Mouse (Mus musculus) kidney, embryonic 14.5 days (tissue): Measurements from ENCODE around the gene Ttll3. TPM values are rescaled to one million over a fixed set of nuclear protein-coding genes. Genes with fewer than 3 reads are reported as not detected.

ENCODE experiments used
- ATAC-seq: fragments of 200-750 bp; cut with Nextera tagmentation; 2 replicates; pipeline ENCODE4 v1.8.0; 2017; ENCODE audit warnings: moderate number of reproducible peaks, mild to moderate bottlenecking, moderate TSS enrichment, moderate library complexity; ENCODE audit not compliant: low FRiP score, low TSS enrichment
- H3K27ac ChIP-seq: fragments of 300-500 bp; sonication (generic); 2 replicates; pipeline ENCODE4 v1.5.1; 2014; ENCODE audit warnings: low read depth, mild to moderate bottlenecking, low read length, moderate library complexity, mixed read lengths
- H3K27me3 ChIP-seq: fragments of 300-500 bp; sonication (generic); 2 replicates; pipeline ENCODE4 v1.6.1; 2014; ENCODE audit warnings: mild to moderate bottlenecking, low read length; ENCODE audit not compliant: control insufficient read depth, insufficient read depth
- H3K36me3 ChIP-seq: fragments of 300-500 bp; sonication (generic); 2 replicates; pipeline ENCODE4 v1.6.1; 2014; ENCODE audit warnings: low read length, mixed read lengths; ENCODE audit not compliant: control insufficient read depth, insufficient read depth
- H3K4me1 ChIP-seq: fragments of 300-500 bp; sonication (generic); 2 replicates; pipeline ENCODE4 v1.6.1; 2014; ENCODE audit warnings: low read length, mixed read lengths; ENCODE audit not compliant: control insufficient read depth, insufficient read depth
- H3K4me2 ChIP-seq: fragments of 300-500 bp; sonication (generic); replicated peaks from 2 replicates; pipeline ENCODE4 v1.6.1; 2014; ENCODE audit warnings: low read depth, mild to moderate bottlenecking, low read length
- H3K4me3 ChIP-seq: fragments of 300-500 bp; sonication (generic); 2 replicates; pipeline ENCODE4 v1.5.1; 2014; ENCODE audit warnings: mild to moderate bottlenecking, low read length
- H3K9ac ChIP-seq: fragments of 300-500 bp; sonication (generic); 2 replicates; pipeline ENCODE4 v1.6.1; 2014; ENCODE audit warnings: low read depth, mild to moderate bottlenecking, low read length, moderate library complexity
- H3K9me3 ChIP-seq: fragments of 300-500 bp; sonication (generic); 2 replicates; pipeline ENCODE4 v1.6.1; 2016; ENCODE audit warnings: low read length; ENCODE audit not compliant: control insufficient read depth
- WGBS: fragments of 180-500 bp; shearing (Covaris S2); extraction: QIAGEN DNeasy Blood & Tissue Kit; methylation state at CpG from one replicate; pipeline ENCODE4 v1.1.7; 2014; 5-methylcytosine and 5-hydroxymethylcytosine counted together
- polyA plus RNA-seq: library from polyadenylated mRNA; unstranded; fragments of >200 nt; fragmentation: Nextera tagmentation; extraction: Ambion mirVana; gene quantifications from 2 replicates; pipeline ENCODE4 v1.2.1, GENCODE M21; 2014

Gene Ttll3
- polyA plus RNA-seq, 1 experiment from 2014 or later = 2.0 TPM

GRCm38 (mm10) chr6:113352820-113353219, 36.2 kb upstream of the Ttll3 start:
- no peak for ATAC-seq
- WGBS = 69% methylated on average over 3 of the region's 3 CpGs

GRCm38 (mm10) chr6:113353696-113354095, 35.4 kb upstream of the Ttll3 start:
- Histone ChIP-seq H3K36me3 (no peaks in the 10 kb centered on the region), H3K4me1 (no peaks in the 10 kb centered on the region), H3K4me3 (no peak overlapping the region), H3K27ac (no peak overlapping the region), H3K9ac (no peak overlapping the region), H3K27me3 (no peaks in the 10 kb centered on the region), H3K4me2 (no peak overlapping the region), H3K9me3 (no peaks in the 10 kb centered on the region)
- WGBS = 74% methylated on average over 3 of the region's 3 CpGs
- no peak for ATAC-seq

More at GRCm38 (mm10) chr6:113352820-113353219, 36.2 kb upstream of the Ttll3 start:
- no peak overlapping the region for H3K4me2 ChIP-seq
- no peaks in the 10 kb centered on the region for H3K4me1 ChIP-seq
- no peak overlapping the region for H3K4me3 ChIP-seq
- no peak overlapping the region for H3K9ac ChIP-seq
- H3K36me3 ChIP-seq = no peaks in the 10 kb centered on the region
- no peak overlapping the region for H3K27ac ChIP-seq
- H3K9me3 ChIP-seq = no peaks in the 10 kb centered on the region
- no peaks in the 10 kb centered on the region for H3K27me3 ChIP-seq

- no peak overlapping the region for H3K27ac ChIP-seq
- no peaks in the 10 kb centered on the region for H3K27me3 ChIP-seq
- no peak overlapping the region for H3K9ac ChIP-seq
- no peak for ATAC-seq
- H3K9me3 ChIP-seq = no peaks in the 10 kb centered on the region
- H3K4me3 ChIP-seq = no peak overlapping the region
- no peaks in the 10 kb centered on the region for H3K4me1 ChIP-seq
- WGBS = 71% methylated on average over 4 of the region's 4 CpGs
- no peak overlapping the region for H3K4me2 ChIP-seq
- no peaks in the 10 kb centered on the region; the same call in 1 of the 2 replicates for H3K36me3 ChIP-seq
These were observed 27.6 kb upstream of the Ttll3 start for GRCm38 (mm10) chr6:113361476-113361875.

GRCm38 (mm10) chr6:113362241-113362640, 26.8 kb upstream of the Ttll3 start:
- ATAC-seq = no peak
- H3K4me3 ChIP-seq = no peak overlapping the region
- no peak overlapping the region for H3K4me2 ChIP-seq
- H3K36me3 ChIP-seq = peaks cover 7% of the 10 kb centered on the region; the same call in 1 of the 2 replicates
- H3K27me3 ChIP-seq = no peaks in the 10 kb centered on the region
- H3K9ac ChIP-seq = no peak overlapping the region
- H3K27ac ChIP-seq = no peak overlapping the region
- H3K9me3 ChIP-seq = no peaks in the 10 kb centered on the region
- 83% methylated on average over 1 of the region's 1 CpGs for WGBS
- H3K4me1 ChIP-seq = no peaks in the 10 kb centered on the region

GRCm38 (mm10) chr6:113364518-113365135, 24.4 kb upstream of the Ttll3 start:
- no peak overlapping the region for H3K9ac ChIP-seq
- H3K27ac ChIP-seq = no peak overlapping the region
- H3K9me3 ChIP-seq = no peaks in the 10 kb centered on the region
- WGBS = 79% methylated on average over 8 of the region's 8 CpGs
- no peak for ATAC-seq
- H3K4me3 ChIP-seq = no peak overlapping the region
- no peaks in the 10 kb centered on the region for H3K27me3 ChIP-seq
- peaks cover 22% of the 10 kb centered on the region for H3K36me3 ChIP-seq
- no peak overlapping the region for H3K4me2 ChIP-seq
- no peaks in the 10 kb centered on the region for H3K4me1 ChIP-seq

GRCm38 (mm10) chr6:113366639-113367038, 22.4 kb upstream of the Ttll3 start:
- no peaks in the 10 kb centered on the region for H3K27me3 ChIP-seq
- H3K4me1 ChIP-seq = no peaks in the 10 kb centered on the region
- WGBS = 87% methylated on average over 6 of the region's 6 CpGs
- no peak overlapping the region for H3K4me2 ChIP-seq
- H3K27ac ChIP-seq = no peak overlapping the region
- H3K9ac ChIP-seq = no peak overlapping the region
- no peak for ATAC-seq
- H3K4me3 ChIP-seq = no peak overlapping the region
- H3K36me3 ChIP-seq = peaks cover 41% of the 10 kb centered on the region
- no peaks in the 10 kb centered on the region for H3K9me3 ChIP-seq

- H3K9me3 ChIP-seq = no peaks in the 10 kb centered on the region
- H3K4me3 ChIP-seq = no peak overlapping the region
- H3K27me3 ChIP-seq = no peaks in the 10 kb centered on the region
- H3K4me2 ChIP-seq = no peak overlapping the region
- no peak overlapping the region for H3K9ac ChIP-seq
- ATAC-seq = no peak
- WGBS = 92% methylated on average over 1 of the region's 1 CpGs
- no peaks in the 10 kb centered on the region for H3K4me1 ChIP-seq
- peak overlapping the region; percentile 62; the same call in 1 of the 2 replicates for H3K27ac ChIP-seq
- peaks cover 49% of the 10 kb centered on the region for H3K36me3 ChIP-seq
These were observed 21.5 kb upstream of the Ttll3 start for GRCm38 (mm10) chr6:113367574-113367973.

GRCm38 (mm10) chr6:113368124-113368523, 20.9 kb upstream of the Ttll3 start:
- WGBS = 77% methylated on average over 7 of the region's 7 CpGs
- H3K4me1 ChIP-seq = no peaks in the 10 kb centered on the region
- H3K27ac ChIP-seq = peak overlapping the region; percentile 62; the same call in 1 of the 2 replicates
- H3K9ac ChIP-seq = no peak overlapping the region
- H3K27me3 ChIP-seq = no peaks in the 10 kb centered on the region
- no peaks in the 10 kb centered on the region for H3K9me3 ChIP-seq
- no peak overlapping the region for H3K4me2 ChIP-seq
- H3K4me3 ChIP-seq = no peak overlapping the region
- ATAC-seq = no peak
- peaks cover 55% of the 10 kb centered on the region for H3K36me3 ChIP-seq

- Histone ChIP-seq H3K4me2 (no peak overlapping the region), H3K27ac (peak overlapping the region; percentile 51; the same call in 1 of the 2 replicates), H3K4me3 (no peak overlapping the region), H3K36me3 (peaks cover 59% of the 10 kb centered on the region), H3K9me3 (no peaks in the 10 kb centered on the region), H3K9ac (no peak overlapping the region), H3K4me1 (no peaks in the 10 kb centered on the region), H3K27me3 (no peaks in the 10 kb centered on the region)
- WGBS = 84% methylated on average over 5 of the region's 5 CpGs
- ATAC-seq = no peak
These were observed 20.5 kb upstream of the Ttll3 start for GRCm38 (mm10) chr6:113368577-113368976.
